Mouse (Mus musculus): ENCODE data around the gene Vkorc1. TPM values are rescaled to one million over a fixed set of nuclear protein-coding genes. Genes with fewer than 3 reads are reported as not detected.
"Not testable (repeated sequence)": the region's sequence is repeated elsewhere in the genome, so short reads cannot be mapped to it uniquely, and the experiment has no call there.

The Vkorc1 gene
- total RNA-seq, 2 experiments from 2014 or later: 10.6 to 12.2 TPM

- no peak for DNase-seq
- intact Hi-C loops (cut with DNase I): no loop called here
Measured at GRCm38 (mm10) chr7:127919290-127919689, 23.9 kb upstream of the Vkorc1 start.

DNA sequence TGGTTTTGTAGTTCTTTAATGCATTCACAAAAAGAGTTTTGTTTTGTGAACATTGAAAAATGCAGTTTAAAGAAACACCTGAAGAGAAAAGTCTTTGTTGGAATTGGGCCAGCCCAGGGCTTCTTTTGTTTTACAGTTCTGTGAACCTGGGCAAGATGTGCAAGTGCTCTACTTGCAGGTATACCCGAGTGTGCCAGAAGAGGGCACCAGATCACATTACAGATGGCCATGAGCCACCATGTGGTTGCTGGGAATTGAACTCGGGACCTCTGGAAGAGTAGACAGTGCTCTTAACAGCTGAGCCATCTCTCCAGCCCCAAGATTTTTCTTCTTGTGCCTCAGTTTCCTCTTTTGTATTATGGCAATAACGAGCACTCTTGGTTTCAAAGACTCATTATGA lies 22.8 kb upstream of the Vkorc1 start:
- intact Hi-C loops (cut with DNase I): no loop called here
- no peak for DNase-seq

- DNase-seq: no peak
- intact Hi-C loops (cut with DNase I): no loop called here
Measured at GRCm38 (mm10) chr7:127915293-127915692, 19.9 kb upstream of the Vkorc1 start.

- intact Hi-C loops (cut with DNase I): no loop called here
- no peak for DNase-seq
Measured at GRCm38 (mm10) chr7:127912938-127913337, 17.5 kb upstream of the Vkorc1 start.

- peak; percentile 76 to 83 for DNase-seq
- intact Hi-C loops (cut with DNase I): no loop called here
Measured at GRCm38 (mm10) chr7:127912190-127912871, 16.9 kb upstream of the Vkorc1 start, which contains the start of gene Kat8. TSS of gene Kat8 (plus strand) at chr7:127912516.

- intact Hi-C loops (cut with DNase I): no loop called here
- DNase-seq: no peak
Measured at GRCm38 (mm10) chr7:127908656-127909055, 13.2 kb upstream of the Vkorc1 start.

DNA sequence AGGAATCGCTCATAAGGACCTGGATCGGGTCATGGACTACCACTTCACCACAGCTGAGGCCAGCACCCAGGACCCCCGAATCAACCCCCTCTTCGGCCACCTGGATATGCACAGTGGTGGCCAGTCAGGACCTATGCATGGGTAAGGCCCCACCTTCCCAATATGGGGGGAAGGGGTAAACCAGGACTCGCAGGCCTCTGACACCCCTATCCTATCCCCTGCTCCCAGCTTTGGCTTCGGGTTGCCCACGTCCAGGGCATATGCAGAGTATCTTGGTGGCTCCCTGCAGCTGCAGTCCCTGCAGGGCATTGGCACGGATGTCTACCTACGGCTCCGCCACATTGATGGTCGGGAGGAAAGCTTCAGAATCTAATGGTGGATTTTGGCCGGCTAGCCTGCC lies 12.5 kb upstream of the Vkorc1 start:
- no peak for DNase-seq
- intact Hi-C loops (cut with DNase I): no loop called here

DNA sequence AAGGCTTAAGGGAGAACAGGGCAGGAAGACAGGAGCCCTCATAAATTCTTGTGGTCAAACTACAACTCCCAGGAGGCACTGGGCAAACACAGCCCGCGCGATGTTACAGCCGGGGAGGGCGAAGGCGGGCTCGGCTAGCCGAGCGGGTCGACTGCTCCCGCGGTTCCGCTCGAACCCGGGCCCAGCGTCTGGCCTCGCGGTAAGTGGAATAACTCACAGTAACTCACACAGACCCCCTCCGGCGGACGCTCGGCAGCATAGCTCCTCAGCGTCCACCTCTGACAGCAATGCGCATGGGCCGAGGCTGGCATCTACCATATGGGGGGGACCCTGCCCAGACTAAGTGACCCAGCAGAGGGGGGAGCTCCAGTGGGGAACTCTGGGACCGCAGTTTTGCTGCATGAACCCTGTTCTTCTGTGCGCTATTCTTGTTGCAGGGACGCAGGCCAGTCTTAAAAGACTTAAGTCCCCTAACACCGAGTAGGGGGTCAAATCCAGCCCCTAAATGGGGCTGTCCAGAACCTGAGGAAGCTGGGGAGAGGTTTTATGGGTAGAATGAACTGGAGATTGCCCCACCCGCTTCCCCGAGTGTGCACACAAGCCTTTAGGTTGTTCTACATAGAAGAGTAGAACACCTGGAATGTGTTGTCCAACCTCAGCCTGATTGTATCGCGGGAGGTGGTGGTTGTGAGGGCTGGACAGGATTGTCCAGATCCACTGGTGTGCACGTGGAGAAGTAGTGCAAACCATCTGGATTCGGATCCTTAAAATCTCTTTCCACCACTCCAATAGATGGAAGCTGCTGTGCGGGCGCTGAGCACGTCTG lies 8.8 kb upstream of the Vkorc1 start, which contains the start of gene Bckdk:
Gene Bckdk, plus strand, starts transcription at position 112 of the 826 bp plus-strand sequence.
- intact Hi-C loops (cut with DNase I): no loop called here
- peak; percentile 66 to 73 for DNase-seq

DNA sequence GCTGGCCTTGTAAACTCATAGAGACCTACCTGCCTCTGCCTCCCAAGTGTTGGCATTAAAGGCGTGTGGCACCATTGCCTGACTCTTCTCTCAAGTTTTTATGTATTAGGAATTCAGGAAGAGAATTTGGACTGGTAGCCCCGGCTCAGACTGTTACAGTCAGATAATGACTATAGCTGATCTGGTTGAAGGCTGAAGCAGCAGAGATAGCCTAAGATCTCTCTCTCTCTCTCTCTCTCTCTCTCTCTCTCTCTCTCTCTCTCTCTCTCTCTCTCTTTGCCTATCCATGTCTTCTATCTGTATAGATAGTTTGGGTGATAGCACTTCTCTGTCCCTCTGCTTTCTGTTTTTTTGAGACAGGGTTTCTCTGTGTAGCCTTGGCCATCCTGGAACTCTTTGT lies 6.4 kb upstream of the Vkorc1 start:
- no peak for DNase-seq
- intact Hi-C loops (cut with DNase I): no loop called here

DNA sequence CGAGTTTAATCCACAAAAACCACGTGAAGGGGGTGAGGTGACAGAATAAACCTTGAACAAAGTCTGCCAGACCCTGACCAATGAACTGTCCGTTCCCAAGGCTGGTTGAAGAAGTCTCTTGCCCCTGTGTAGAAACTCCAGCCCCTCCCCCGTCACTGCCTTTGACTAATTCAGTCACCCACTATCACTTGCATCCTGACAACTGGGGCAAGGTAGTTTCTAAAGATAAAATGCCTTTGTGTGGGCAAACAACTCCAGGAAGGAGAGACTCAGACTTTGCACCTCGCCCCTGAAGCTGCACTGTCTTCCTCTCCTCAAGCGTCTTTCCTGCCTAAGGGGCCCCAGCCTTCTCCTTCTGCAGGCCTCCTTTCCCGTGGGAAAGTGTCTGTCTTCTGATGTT lies 4.6 kb upstream of the Vkorc1 start:
- DNase-seq: no peak
- intact Hi-C loops (cut with DNase I): no loop called here

DNA sequence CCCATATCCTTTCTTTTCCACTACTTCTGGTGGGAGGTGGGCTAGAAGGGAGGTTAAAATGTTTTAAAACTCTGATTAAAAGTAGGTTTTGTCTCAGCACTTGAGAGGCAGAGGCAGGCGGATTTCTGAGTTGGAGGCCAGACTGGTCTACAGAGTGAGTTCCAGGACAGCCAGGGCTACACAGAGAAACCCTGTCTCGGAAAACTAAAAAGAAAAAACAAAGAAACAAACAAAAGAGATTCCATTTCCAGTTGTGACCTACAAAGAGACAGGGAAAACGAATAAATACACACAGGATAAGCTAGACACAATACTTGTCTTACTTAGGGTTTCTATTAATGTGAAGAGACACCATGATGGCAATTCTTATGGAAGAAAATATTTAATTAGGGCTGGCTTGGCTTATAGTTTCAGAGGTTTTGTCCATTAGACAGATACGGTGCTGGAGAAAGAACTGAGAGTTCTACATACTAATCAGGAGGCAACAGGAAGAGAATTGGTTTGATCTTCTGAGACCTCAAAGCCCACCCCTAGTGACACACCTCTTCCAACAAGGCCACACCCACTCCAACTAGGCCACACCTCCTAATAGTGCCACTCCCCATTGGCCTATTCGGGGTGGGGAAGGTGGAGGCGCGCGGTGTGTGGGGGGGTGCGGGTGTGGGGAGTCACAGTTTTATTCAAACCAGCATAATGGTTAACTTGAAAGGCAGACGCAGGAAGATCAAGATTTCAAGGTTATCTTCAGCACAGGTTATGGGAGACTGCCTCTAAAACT lies 3.0 kb upstream of the Vkorc1 start:
- no peak for DNase-seq
- intact Hi-C loops (cut with DNase I): no loop called here

DNA sequence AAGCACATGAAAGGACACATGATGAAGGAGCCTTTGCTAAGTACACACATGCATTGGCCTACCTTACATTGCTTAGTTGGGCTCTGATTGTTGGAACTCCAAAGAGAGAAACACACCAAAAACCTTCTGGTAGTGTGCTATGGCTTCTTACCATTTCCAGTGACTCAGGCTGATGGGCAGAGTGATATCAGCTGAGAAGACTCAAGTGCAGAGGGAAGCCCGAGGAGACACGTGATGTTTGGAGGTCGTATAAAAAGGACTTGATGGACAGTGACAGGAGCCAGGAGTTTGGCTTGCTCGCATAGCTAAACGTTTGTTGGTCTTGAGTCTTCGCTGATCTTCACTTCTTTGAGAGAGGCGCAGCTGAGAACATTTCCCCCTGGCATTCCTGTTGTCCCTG lies 2.1 kb upstream of the Vkorc1 start:
- no peak for DNase-seq
- intact Hi-C loops (cut with DNase I): no loop called here

DNA sequence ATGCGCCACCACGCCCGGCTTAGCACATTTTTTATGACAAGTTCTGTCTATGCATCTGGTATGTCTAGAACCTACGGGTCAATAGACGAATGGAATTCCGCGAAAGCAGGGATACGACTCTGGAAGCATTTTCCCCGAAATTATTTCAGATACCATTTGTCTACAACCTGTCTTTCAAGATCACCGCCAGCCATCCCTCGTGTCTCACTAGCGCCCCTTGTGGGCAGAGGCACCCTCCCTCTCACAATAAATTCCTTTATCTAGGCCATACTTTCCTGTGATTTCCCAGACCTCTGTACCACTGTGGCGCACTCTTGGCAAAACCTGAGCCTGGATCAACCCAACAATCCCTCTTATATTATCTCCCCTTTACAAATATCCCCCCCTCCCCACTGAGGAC lies 967 bp upstream of the Vkorc1 start:
- DNase-seq: peak in 1 of 2 experiments; percentile 63
- intact Hi-C loops (cut with DNase I): no loop called here

DNA sequence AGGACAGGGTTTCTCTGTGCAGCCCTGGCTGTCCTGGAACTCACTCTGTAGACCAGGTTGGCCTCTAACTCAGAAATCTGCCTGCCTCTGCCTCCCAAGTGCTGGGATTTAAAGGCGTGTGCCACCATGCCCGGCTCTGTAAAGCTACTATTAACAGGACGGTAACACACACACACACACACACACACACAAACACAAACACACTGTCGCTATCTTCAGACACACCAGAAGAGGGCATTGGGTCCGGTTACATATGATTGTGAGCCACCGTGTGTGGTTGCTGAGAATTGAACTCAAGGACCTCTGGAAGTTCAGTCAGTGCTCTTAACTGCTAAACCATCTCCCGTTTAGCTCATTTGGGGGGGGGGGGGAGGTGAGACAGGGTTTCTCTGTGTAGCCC lies 474 bp upstream of the Vkorc1 start:
- DNase-seq; intact Hi-C loops (cut with DNase I): not testable (repeated sequence)

DNA sequence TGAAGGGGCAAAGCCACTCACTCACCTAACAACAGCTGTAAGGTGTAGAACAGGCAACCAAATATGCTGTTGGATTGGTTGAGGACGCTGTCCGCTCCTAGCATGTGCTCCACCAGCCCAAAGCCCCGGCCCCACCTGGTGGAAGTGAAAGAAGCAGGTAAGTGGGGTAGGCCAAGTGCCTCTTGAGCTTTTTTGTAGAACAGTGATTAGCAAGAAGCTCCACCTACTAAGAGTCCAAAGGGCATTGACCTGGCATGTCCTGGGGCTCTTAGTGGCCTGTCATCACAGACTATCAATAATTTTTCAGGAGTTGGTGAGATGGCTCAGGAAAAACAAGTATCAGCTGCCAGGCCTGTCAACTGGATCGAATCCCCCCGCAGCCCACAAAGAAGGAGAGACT lies 937 bp downstream of the Vkorc1 start:
- no peak for DNase-seq
- intact Hi-C loops (cut with DNase I): no loop called here

DNA sequence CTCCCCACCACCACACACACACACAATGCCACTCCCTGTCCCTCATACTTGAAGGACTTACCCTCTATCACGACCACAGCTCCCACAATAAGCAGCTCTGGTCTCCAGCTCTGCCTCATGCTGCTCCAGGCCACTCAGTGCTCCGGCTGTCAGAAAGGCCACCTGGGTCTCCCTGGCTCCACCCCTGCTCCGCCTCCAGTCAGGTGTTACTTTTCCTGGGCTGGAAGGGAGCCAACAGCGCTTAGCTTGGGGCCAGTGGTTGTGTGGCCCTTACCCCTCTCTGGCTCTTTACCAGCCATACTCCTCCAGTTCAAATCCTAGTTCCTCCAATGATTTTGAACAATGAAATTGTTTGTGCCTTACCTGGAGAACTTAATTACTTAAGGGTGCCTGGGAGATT lies 4.6 kb downstream of the Vkorc1 start, which contains the start of gene Prss53:
Gene Prss53, minus strand, starts transcription at position 173 of the 400 bp plus-strand sequence.
- DNase-seq: no peak
- intact Hi-C loops (cut with DNase I): no loop called here

DNA sequence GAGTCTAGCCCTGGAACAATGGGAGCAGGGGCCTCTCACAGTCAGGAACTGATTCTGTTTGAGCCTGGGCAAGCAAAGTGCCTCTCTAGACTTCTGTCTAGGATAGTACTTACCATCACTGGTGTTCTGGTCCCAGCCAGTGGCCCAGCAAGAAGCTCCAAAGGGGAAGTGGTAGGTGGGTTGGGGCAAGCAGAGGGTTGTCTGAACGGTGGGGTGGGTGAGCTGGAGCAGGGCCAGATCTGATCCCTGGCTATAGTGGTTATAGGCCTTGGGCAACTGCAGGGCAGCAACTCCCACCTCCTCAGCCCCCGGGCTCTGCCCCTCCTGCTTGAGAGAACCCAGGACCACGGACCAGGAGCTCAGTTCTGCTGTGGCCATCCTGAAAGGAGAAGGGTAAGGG lies 6.6 kb downstream of the Vkorc1 start:
- no peak for DNase-seq
- intact Hi-C loops (cut with DNase I): no loop called here

GRCm38 (mm10) chr7:127887781-127888180 lies 7.6 kb downstream of the Vkorc1 start:
- no peak for DNase-seq
- intact Hi-C loops (cut with DNase I): no loop called here

DNA sequence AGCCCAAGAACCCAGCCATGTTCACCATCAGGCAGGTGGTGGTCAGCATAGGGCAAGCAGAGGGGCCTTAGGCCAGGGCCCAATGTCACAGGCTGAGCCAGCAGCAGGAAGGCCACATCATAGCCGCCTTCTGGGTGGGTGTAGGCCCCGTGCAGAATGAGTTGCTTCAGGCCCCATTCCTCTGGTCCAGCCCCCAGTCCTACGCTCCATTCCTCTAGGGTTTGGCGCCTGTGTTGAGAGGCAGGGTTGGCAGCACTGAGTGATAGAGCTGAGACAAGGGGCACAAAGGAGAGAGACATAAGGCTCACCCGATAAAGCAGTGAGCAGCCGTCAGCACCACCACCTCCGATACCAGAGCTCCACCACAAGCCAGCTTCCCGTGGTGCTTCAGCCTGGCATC lies 8.2 kb downstream of the Vkorc1 start:
- no peak for DNase-seq
- intact Hi-C loops (cut with DNase I): no loop called here

DNA sequence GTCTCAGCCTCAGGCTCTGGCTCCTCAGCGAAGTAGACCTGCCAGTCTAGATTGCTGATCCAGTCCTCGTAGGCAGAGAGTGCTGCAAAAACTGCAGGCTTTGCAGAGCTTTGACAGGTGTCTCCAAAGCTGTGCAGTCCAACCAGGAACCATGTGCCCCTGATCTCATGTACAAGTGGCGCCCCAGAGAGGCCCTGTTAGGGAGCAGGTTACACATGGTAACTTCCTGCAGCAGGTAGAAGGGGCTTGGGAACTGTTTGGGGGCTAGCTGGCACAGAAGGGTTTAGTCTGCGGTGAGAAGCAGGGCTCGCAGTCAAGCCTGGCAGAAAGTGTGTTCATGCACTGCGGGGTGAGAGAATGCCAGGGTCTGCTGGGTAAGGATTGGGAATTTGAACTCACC lies 8.9 kb downstream of the Vkorc1 start:
- intact Hi-C loops (cut with DNase I): no loop called here
- DNase-seq: no peak

GRCm38 (mm10) chr7:127885951-127886350 lies 9.5 kb downstream of the Vkorc1 start:
- DNase-seq: peak; percentile 67 to 79
- intact Hi-C loops (cut with DNase I): no loop called here

Measured in gastrocnemius, postnatal 36 days (tissue).